Mouse (Mus musculus) embryo, embryonic 11.5 days (tissue): ENCODE measurements around the gene Vgf.
A peak's percentile ranks its signal among the peaks of the same experiment; 100 is the strongest.

Experiments used
- DNase-seq: peaks from one replicate; pipeline ENCODE4 v3.0.0-alpha.2; 2012; ENCODE audit warnings: low read depth, low spot score

The Vgf gene

GRCm38 (mm10) chr5:137072079-137072960, 46.1 kb downstream of the Vgf start, which contains the start of gene Serpine1:
Serpine1 (minus strand) TSS chr5:137072268.
- peak; percentile 54 for DNase-seq

- DNase-seq: no peak
Measured at GRCm38 (mm10) chr5:137073141-137073540, 46.9 kb downstream of the Vgf start.

GRCm38 (mm10) chr5:137074191-137074651, 48.0 kb downstream of the Vgf start:
- no peak for DNase-seq

GRCm38 (mm10) chr5:137075726-137076125, 49.5 kb downstream of the Vgf start:
- DNase-seq: no peak

DNA sequence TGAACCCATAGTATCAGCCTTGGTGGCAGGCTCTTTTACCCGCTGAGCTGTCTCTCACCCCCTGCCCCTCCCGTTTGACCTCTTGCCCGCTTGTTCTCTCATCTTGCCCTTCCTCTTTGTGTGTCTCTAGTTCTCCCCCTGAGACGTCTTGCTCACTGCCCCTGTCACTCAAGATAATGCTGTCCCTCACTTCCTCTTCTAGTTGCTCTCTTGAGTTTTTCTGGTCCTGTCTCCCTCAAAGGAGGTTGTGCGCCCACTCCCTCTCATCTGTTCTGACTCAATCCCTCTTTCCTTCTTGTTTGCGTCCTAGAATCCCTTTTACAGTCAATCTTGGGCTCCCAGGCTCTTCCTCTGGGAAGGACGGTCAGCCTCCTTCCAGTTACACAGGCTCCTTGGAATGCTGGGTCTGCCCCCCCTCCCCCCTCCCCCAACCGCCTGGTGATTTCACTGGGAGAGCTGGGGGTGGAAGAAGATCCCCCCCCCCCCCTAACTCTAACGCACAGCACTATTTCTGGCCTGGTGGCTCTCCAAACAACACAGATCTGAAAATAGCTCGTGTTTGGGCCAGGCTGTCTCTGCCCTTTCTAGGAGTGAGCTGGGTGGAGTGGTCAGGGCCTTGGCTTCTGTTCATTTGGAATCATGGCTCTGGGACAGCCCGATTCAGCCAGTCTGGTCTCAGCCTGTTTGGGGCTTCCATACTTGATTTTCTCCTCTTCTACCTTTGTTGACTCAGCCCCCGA, 50.2 kb downstream of the Vgf start:
- DNase-seq: no peak

DNA sequence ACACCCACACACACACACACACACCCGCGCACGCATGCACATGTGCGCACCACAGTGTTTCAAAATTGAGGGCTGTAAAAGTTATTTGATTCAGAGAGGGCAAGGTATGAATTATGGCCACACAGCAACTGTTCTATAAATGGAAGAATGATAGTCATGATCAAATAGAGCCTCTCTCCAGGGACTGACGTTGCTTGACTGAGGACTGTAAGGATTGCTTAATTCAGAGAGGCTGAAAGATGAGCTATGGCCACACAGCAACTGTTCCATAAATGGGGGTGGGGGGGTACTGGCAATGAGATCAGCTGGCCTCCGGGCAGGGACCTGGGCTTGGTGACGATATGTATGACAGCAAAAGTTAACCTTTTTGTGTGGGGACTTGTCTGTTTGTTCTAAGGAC, 51.0 kb downstream of the Vgf start:
- no peak for DNase-seq

GRCm38 (mm10) chr5:137078041-137078440, 51.8 kb downstream of the Vgf start:
- DNase-seq: no peak

- DNase-seq: no peak
Measured at GRCm38 (mm10) chr5:137078616-137079015, 52.4 kb downstream of the Vgf start.

DNA sequence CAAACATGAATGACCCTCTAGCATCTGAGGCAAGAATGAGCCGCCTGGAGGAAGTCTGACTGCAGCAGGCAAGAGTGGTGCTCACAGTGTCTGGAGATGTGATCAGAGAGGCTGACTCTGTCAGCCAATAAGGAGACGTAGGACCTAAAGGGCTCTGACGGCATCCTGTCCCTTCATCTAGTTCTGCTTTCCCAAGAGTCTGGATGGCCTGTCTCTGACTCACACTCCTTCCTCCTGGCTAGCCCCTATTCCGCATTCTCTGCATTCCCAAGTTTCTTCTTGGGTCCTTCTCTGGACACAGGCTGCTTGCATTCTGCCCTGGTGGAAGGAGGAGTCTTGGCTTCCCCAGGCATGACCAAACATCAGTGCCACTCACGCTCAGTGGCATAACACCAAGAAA, 53.7 kb downstream of the Vgf start:
- DNase-seq: no peak
